Mouse (Mus musculus): ENCODE data around the gene Golga5.

DNA sequence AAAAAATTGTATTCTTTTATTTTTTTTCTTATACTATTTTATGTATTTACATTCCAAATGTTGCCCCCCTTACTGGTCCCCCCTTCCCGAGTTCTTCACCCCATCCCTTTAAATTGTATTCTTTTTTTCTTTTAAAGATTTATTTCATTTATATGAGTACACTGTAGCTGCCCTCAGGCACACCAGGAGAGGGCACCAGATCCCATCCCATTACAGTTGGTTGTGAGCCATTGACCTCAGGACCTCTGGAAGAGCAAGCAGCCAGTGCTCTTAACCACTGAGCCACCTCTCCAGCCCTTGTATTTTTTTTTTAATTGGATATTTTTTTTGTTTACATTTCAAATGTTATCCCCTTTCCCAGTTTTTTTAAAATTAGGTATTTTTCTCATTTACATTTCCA, 799 bp upstream of the Golga5 start:
- TF ChIP-seq USF1 (IDR thresholded peaks at IDR 0.05; ENCODE audit: low read depth, low read length) = no peak
- TF ChIP-seq ZC3H11A (IDR thresholded peaks at IDR 0.05; ENCODE audit: low read depth, low read length) = no peak
- TF ChIP-seq CTCF (IDR thresholded peaks at IDR 0.05 in 2 of 3, conservative IDR thresholded peaks at IDR 0.05 in 1 of 3; ENCODE audit: control insufficient read depth in 1 of 3, insufficient read depth in 1 of 3, low read depth in 2 of 3, low read length in 3 of 3, poor library complexity in 1 of 3, severe bottlenecking in 1 of 3) = peak in 1 of 3 experiments; percentile 18; a peak in 1 of 6 replicates
- TF ChIP-seq E2F4 (IDR thresholded peaks at IDR 0.05; ENCODE audit: borderline replicate concordance, low read depth, low read length) = no peak
- no peak for TF ChIP-seq TCF12 (IDR thresholded peaks at IDR 0.05; ENCODE audit: low read depth, low read length)
